Mouse (Mus musculus): ENCODE measurements around the gene Gar1.

- TF ChIP-seq CTCF (IDR thresholded peaks at IDR 0.05; ENCODE audit: insufficient read depth, low read depth, low read length) (no peak), POLR2A (IDR thresholded peaks at IDR 0.05; ENCODE audit: insufficient read depth, low read depth, low read length) (no peak)
Measured at GRCm38 (mm10) chr3:129845868-129846267, 14.7 kb upstream of the Gar1 start.
